Mouse (Mus musculus) brain, embryonic 14.5 days (tissue): ENCODE results near the gene Mgea5.

Source experiments
- CTCF ChIP-seq: fragments of 200-500 bp; IDR thresholded peaks from 2 replicates; pipeline ENCODE4 v1.5.1; 2012; ENCODE audit warnings: inconsistent platforms, mild to moderate bottlenecking, moderate library complexity, borderline replicate concordance; ENCODE audit not compliant: insufficient read depth, insufficient read length; ENCODE audit errors: extremely low read depth
- POLR2A ChIP-seq: fragments of 200-500 bp; IDR thresholded peaks from 2 replicates; pipeline ENCODE4 v1.6.1; 2012; ENCODE audit warnings: mild to moderate bottlenecking, inconsistent platforms, borderline replicate concordance; ENCODE audit not compliant: poor library complexity, insufficient read depth, insufficient read length, severe bottlenecking; ENCODE audit errors: extremely low read depth

DNA sequence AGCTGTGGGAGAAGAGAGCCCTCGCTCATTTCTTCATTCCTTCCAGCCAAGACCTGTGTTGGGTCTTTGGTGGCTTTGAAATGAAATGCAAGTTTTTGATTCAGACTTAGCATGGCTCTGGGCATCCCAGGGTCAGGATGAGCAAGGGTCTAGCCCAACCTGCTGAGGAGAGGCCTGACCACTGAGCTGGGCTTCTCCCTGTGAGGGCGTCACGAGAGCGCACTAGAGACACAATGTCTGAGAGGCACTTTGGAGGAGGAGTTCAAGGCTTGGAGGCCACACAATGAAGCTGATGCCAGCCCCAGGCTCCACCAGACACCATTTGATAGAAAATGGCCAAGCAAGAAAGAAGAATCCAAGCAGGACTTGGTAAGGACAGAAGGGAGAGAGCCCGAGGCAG is 49.4 kb downstream of the Mgea5 start:
- TF ChIP-seq POLR2A, result no peak
- TF ChIP-seq CTCF, result no peak
